Mouse (Mus musculus) kidney, embryonic 16.5 days (tissue): ENCODE results near the gene Wdr26. TPM values are rescaled to one million over a fixed set of nuclear protein-coding genes. Genes with fewer than 3 reads are reported as not detected.

Experiments used
- ATAC-seq: fragments of 200-750 bp; cut with Nextera tagmentation; 2 replicates; pipeline ENCODE4 v1.8.0; 2017; ENCODE audit warnings: moderate TSS enrichment; ENCODE audit not compliant: low FRiP score, low TSS enrichment
- H3K27ac ChIP-seq: fragments of 300-500 bp; sonication (generic); 2 replicates; pipeline ENCODE4 v1.5.1; 2014; ENCODE audit warnings: low read length
- H3K27me3 ChIP-seq: fragments of 300-500 bp; sonication (generic); 2 replicates; pipeline ENCODE4 v1.6.1; 2014; ENCODE audit warnings: low read length, control low read depth, mixed read lengths; ENCODE audit not compliant: insufficient read depth
- H3K36me3 ChIP-seq: fragments of 300-500 bp; sonication (generic); 2 replicates; pipeline ENCODE4 v1.6.1; 2014; ENCODE audit warnings: low read length, control low read depth, mixed read lengths; ENCODE audit not compliant: insufficient read depth
- H3K4me1 ChIP-seq: fragments of 300-500 bp; sonication (generic); 2 replicates; pipeline ENCODE4 v1.6.1; 2014; ENCODE audit warnings: low read length, control low read depth, mixed read lengths; ENCODE audit not compliant: insufficient read depth
- H3K4me2 ChIP-seq: fragments of 300-500 bp; sonication (generic); replicated peaks from 2 replicates; pipeline ENCODE4 v1.6.1; 2014; ENCODE audit warnings: low read depth, low read length
- H3K4me3 ChIP-seq: fragments of 300-500 bp; sonication (generic); 2 replicates; pipeline ENCODE4 v1.5.1; 2014; ENCODE audit warnings: mild to moderate bottlenecking, low read length
- H3K9ac ChIP-seq: fragments of 300-500 bp; sonication (generic); replicated peaks from 2 replicates; pipeline ENCODE4 v1.6.1; 2014; ENCODE audit warnings: low read length
- H3K9me3 ChIP-seq: fragments of 300-500 bp; sonication (generic); 2 replicates; pipeline ENCODE4 v1.6.1; 2016; ENCODE audit warnings: low read length, control low read depth
- WGBS: fragments of 180-500 bp; shearing (Covaris S2); extraction: QIAGEN DNeasy Blood & Tissue Kit; methylation state at CpG from one replicate; pipeline ENCODE4 v1.1.7; 2014; 5-methylcytosine and 5-hydroxymethylcytosine counted together
- polyA plus RNA-seq: library from polyadenylated mRNA; unstranded; fragments of >200 nt; fragmentation: Nextera tagmentation; extraction: Ambion mirVana; gene quantifications from 2 replicates; pipeline ENCODE4 v1.2.1, GENCODE M21; 2015

The Wdr26 gene
- polyA plus RNA-seq, 1 experiment from 2014 or later = 23.1 TPM

DNA sequence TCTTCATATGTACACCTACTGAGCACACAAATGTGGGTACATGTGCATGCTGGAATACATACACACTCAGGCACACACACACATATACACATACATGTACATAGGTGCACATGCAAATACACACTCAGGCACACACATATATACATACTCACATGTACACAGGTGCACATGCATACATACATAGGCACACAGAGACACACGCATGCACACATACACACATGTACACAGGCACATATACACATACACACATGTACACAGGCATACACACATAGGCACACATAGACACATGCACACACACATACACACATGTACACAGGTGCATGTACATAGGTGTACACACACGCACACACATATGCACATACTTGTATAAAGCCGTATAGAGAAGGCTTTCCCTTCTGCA is 29.4 kb upstream of the Wdr26 start:
- whole genome bisulfite sequencing = 98% methylated on average over 3 of the region's 3 CpGs
- no peak overlapping the region for H3K4me3 ChIP-seq
- H3K27me3 ChIP-seq = no peaks in the 10 kb centered on the region

DNA sequence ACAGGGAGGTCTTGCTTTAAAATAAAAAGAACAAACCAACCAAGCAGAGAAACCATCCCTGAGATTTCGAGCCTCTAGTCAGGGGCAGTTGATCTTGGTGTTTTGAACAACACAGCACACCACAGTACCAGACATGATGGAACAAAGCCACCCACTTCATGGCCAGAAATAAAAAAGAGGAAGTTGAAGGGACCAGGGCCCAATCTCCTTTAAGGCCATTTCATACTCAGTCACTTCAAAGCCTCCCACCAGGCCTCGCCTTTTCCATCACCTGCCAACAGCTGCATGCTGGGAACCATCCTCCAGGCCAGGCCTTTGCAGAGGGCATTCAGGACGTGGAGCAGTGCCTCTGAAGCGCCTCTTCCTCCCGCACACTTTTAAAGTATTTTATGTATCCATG is 25.5 kb upstream of the Wdr26 start:
- Histone ChIP-seq H3K9ac (no peak overlapping the region), H3K27ac (no peak overlapping the region), H3K9me3 (no peaks in the 10 kb centered on the region), H3K4me2 (no peak overlapping the region), H3K4me1 (peaks cover 7% of the 10 kb centered on the region), H3K4me3 (no peak overlapping the region), H3K27me3 (no peaks in the 10 kb centered on the region), H3K36me3 (no peaks in the 10 kb centered on the region)
- 53% methylated on average over 5 of the region's 5 CpGs for WGBS
- no peak for ATAC-seq

More for the DNA sequence above, 29.4 kb upstream of the Wdr26 start:
- no peak overlapping the region for H3K4me2 ChIP-seq
- ATAC-seq = no peak
- H3K9ac ChIP-seq = no peak overlapping the region
- H3K36me3 ChIP-seq = no peaks in the 10 kb centered on the region
- H3K9me3 ChIP-seq = no peaks in the 10 kb centered on the region
- no peak overlapping the region for H3K27ac ChIP-seq
- 0 out of 2 replicates have a peak, but pooled peaks cover under 1% of the 10 kb centered on the region for H3K4me1 ChIP-seq

DNA sequence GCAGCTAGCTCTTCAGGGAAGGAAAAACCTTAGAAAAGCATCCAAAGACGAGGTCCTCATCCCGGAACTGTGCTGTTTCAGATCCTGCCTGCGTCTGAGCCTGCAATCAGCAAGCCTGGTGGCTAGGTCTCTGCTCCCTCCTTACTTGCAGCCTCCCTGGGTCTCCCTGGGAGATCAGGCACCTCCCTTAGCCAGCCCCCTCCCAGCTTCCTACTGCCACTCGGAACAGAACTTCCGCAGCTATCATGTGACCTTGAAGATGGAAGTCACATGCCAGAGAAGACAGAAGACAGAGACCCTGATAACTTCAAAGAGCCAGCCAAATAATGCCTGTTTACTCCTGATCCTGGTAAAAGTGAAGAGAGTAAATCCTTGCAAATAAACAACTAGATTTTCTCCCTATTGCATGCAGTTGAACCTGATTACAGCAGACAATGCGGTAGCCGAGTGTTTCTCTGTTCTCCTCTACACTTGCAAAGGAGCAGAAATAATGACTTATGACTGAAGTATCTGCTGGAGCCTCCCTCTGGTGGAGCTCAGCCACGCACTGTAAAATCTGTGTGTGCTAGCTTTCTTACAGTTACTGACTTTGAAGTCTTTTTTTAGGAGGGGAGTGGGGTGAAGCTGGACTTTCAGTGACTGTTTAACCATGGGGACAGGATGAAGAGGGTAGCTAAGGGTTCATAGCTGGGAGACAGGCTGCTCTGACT is 22.7 kb upstream of the Wdr26 start:
- peaks cover 14% of the 10 kb centered on the region for H3K4me1 ChIP-seq
- 0 out of 2 replicates have a peak overlapping the region, but pooled peaks have one; percentile 8 for H3K27ac ChIP-seq
- H3K4me3 ChIP-seq = peak overlapping the region; percentile 8; the same call in 1 of the 2 replicates
- H3K9me3 ChIP-seq = no peaks in the 10 kb centered on the region
- peak overlapping the region; percentile 35 for H3K4me2 ChIP-seq
- 30% methylated on average over 8 of the region's 8 CpGs for WGBS
- peak; percentile 37 for ATAC-seq
- no peaks in the 10 kb centered on the region for H3K36me3 ChIP-seq
- H3K9ac ChIP-seq = peak overlapping the region; percentile 23; the same call in 1 of the 2 replicates
- no peaks in the 10 kb centered on the region for H3K27me3 ChIP-seq

DNA sequence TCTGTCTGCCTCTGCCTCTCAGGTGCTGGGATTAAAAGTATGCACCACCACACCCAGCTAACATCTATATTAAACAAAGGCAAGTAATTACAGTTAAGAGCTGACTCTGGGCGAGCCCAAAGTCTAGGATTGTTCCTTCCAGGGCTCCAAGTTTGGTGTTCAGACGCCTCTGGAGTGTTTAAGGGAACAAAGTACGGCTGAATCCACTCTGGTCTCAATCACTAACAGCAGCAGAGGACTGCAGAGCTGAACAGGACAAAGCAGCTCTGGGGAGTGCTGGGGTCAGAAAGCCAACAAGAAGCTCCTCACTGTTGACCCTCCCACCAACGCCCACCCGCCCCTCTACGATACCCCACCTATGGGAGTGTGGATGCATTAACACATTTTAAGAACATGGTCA is 21.9 kb upstream of the Wdr26 start:
- Histone ChIP-seq H3K4me1 (peaks cover 14% of the 10 kb centered on the region), H3K27me3 (no peaks in the 10 kb centered on the region), H3K4me3 (no peak overlapping the region), H3K36me3 (no peaks in the 10 kb centered on the region), H3K9me3 (no peaks in the 10 kb centered on the region), H3K27ac (no peak overlapping the region), H3K4me2 (no peak overlapping the region), H3K9ac (no peak overlapping the region)
- ATAC-seq = no peak
- WGBS = 88% methylated on average over 6 of the region's 6 CpGs

DNA sequence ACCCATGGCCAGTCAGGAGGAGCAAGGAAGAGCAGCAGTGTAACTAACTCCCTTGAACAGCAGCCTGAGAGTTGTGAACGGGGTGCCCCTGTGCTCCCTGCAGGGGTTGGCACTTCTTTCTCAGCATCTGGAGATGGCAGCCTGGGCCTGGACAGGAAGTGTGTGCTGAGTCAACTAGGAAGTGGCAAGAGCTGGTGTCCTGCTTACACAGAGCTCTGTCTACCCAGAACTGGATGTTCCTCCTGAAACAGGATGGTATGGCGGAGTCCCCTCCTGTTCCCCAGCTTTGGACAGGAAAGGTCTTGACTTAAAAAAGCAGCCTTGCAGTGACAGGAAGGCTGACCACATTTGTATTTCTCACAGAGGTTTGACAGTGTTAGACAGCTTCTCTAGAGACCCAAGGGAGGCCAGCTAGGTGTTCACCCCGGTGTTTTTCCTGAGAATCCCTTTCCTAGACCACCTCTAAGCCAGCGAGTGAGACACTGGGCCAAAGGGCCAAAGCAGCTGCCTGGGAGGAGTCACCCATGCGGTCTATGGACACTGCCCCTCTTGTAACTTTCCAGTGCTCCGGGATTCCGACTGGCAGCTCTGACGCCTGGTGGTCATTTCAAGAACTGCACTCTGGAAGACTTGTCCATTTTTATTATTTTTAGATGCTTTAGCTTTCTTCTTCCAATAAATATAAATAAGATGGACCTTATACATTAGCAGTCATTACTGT is 20.7 kb upstream of the Wdr26 start:
- WGBS = 22% methylated on average over 8 of the region's 8 CpGs
- H3K4me1 ChIP-seq = peaks cover 24% of the 10 kb centered on the region
- peak; percentile 84 for ATAC-seq
- no peak overlapping the region for H3K4me3 ChIP-seq
- H3K36me3 ChIP-seq = no peaks in the 10 kb centered on the region
- H3K9me3 ChIP-seq = no peaks in the 10 kb centered on the region
- no peak overlapping the region for H3K4me2 ChIP-seq
- H3K9ac ChIP-seq = no peak overlapping the region
- peak overlapping the region; percentile 43; the same call in 1 of the 2 replicates for H3K27ac ChIP-seq
- H3K27me3 ChIP-seq = no peaks in the 10 kb centered on the region

DNA sequence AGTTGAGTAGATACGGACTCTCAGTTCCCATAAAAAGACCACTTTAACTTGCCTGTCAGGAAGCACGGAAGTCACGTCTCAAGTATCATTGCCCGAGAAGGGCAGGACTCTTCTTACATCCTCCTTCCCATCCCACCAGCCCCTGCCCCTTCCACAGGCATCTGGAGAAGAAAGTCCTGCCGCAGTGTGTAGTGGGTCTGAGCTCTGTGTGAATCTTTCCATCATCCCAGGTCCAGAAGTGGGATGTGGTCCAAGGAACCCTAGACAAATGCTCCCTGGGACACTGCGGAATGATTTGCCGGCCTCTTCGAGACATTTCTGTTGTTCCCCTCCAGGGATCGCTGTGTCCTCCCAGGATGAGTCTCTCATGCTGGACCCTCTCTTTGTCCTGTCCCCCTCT is 20.0 kb upstream of the Wdr26 start:
- 68% methylated on average over 9 of the region's 9 CpGs for WGBS
- H3K4me2 ChIP-seq = no peak overlapping the region
- H3K36me3 ChIP-seq = no peaks in the 10 kb centered on the region
- ATAC-seq = no peak
- H3K27me3 ChIP-seq = no peaks in the 10 kb centered on the region
- no peak overlapping the region for H3K9ac ChIP-seq
- H3K4me1 ChIP-seq = peaks cover 30% of the 10 kb centered on the region
- no peak overlapping the region for H3K4me3 ChIP-seq
- H3K27ac ChIP-seq = peak overlapping the region; percentile 43; the same call in 1 of the 2 replicates
- H3K9me3 ChIP-seq = no peaks in the 10 kb centered on the region

DNA sequence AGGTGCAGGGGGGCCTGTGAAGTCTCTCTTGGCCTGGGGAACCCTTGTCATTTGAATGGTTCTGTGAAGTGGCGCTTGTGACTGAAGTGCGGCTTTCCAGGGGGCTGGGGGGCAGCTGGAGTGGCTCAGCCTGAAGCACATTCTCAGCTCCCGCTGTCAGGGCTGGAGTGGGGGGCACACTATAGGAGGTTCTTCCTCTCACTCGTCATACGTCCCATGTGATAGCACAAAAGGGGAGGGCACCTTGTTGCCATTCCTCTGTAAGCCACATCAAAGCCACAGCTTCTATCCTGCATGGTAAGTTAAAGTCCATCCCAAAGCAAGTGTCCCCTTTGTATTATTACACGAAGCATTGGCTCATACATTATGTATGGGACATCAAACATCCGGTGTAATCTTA is 19.5 kb upstream of the Wdr26 start:
- peaks cover 33% of the 10 kb centered on the region for H3K4me1 ChIP-seq
- WGBS = 67% methylated on average over 7 of the region's 7 CpGs
- H3K27me3 ChIP-seq = no peaks in the 10 kb centered on the region
- H3K4me2 ChIP-seq = no peak overlapping the region
- no peak overlapping the region for H3K27ac ChIP-seq
- H3K9ac ChIP-seq = no peak overlapping the region
- ATAC-seq = no peak
- H3K9me3 ChIP-seq = no peaks in the 10 kb centered on the region
- H3K36me3 ChIP-seq = no peaks in the 10 kb centered on the region
- H3K4me3 ChIP-seq = no peak overlapping the region

DNA sequence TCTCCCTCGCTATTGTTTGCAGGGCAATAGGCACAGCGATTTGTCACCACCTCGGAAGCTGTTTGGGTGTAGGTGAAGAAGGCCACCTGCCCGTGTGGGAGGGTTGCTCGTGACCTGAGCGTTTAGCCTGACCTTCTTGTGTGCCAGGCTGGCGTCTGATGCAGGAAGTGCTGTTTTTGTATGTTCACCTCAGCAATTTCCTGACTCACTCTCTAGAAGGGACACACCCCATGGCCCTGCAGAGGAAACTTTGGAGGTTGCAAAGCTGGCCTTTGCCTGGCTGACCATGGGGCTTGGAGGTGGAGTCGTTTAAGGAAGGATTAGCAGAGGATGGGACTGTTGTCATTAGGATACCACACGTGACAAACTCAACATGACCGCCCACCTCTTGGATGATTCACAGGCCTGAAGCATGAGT is 18.9 kb upstream of the Wdr26 start:
- WGBS = 14% methylated on average over 10 of the region's 10 CpGs
- no peak overlapping the region for H3K4me2 ChIP-seq

DNA sequence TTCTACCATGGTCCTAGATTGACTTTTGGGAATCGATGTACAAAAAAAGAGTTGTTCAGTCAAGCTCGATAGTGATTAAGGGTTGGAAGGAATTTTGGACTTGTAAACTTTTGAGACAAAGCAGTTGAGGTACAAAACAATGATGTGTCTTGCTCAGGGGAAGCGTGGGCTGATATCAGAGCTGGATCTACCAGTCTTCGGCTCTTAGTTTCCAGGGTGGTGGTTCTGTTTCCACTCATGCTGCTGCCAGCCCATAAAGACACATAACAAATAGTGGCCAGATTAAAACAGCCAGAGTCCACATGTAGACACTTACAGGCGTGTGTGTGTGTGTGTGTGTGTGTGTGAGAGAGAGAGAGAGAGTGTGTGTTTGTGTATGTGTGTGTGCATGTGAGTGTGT is 17.2 kb upstream of the Wdr26 start:
- no peak overlapping the region for H3K4me2 ChIP-seq
- 78% methylated on average over 5 of the region's 5 CpGs for WGBS
- H3K4me1 ChIP-seq = peaks cover 26% of the 10 kb centered on the region
- no peak overlapping the region for H3K9ac ChIP-seq
- no peaks in the 10 kb centered on the region for H3K27me3 ChIP-seq
- ATAC-seq = no peak
- no peaks in the 10 kb centered on the region for H3K9me3 ChIP-seq
- H3K4me3 ChIP-seq = no peak overlapping the region
- H3K27ac ChIP-seq = no peak overlapping the region
- H3K36me3 ChIP-seq = no peaks in the 10 kb centered on the region

More for the DNA sequence above, 18.9 kb upstream of the Wdr26 start:
- H3K4me1 ChIP-seq = peaks cover 33% of the 10 kb centered on the region
- ATAC-seq = no peak
- no peak overlapping the region for H3K27ac ChIP-seq
- no peaks in the 10 kb centered on the region for H3K36me3 ChIP-seq
- H3K9ac ChIP-seq = 0 out of 2 replicates have a peak overlapping the region, but pooled peaks have one; percentile 10
- no peaks in the 10 kb centered on the region for H3K27me3 ChIP-seq
- no peaks in the 10 kb centered on the region for H3K9me3 ChIP-seq
- H3K4me3 ChIP-seq = no peak overlapping the region

DNA sequence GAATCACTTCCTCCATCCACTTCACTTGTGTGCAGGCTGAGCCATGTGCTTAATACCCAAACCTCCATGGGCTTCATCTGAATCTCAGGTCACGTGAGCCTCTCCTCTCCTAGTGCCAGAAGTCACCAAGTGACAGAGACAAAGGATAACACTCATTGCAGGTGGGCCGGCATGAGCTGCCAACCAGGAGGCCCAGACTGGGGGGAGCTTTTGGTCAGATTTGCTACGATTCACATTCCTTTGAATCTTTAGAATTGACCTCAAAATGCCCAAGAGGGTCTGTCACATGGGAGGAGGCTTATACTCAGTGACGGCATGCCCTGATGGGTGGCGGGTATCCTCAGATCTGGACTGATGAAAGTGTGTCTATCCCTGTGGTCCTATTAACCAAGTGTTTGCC is 16.8 kb upstream of the Wdr26 start:
- 70% methylated on average over 5 of the region's 5 CpGs for WGBS
- ATAC-seq = no peak
- Histone ChIP-seq H3K9me3 (no peaks in the 10 kb centered on the region), H3K27ac (no peak overlapping the region), H3K4me3 (no peak overlapping the region), H3K4me1 (peaks cover 26% of the 10 kb centered on the region), H3K9ac (no peak overlapping the region), H3K27me3 (no peaks in the 10 kb centered on the region), H3K36me3 (no peaks in the 10 kb centered on the region), H3K4me2 (no peak overlapping the region)
